Mouse (Mus musculus): ENCODE measurements around the gene Rbm20.
"Not testable (repeated sequence)": the region's sequence is repeated elsewhere in the genome, so short reads cannot be mapped to it uniquely, and the experiment has no call there.

DNA sequence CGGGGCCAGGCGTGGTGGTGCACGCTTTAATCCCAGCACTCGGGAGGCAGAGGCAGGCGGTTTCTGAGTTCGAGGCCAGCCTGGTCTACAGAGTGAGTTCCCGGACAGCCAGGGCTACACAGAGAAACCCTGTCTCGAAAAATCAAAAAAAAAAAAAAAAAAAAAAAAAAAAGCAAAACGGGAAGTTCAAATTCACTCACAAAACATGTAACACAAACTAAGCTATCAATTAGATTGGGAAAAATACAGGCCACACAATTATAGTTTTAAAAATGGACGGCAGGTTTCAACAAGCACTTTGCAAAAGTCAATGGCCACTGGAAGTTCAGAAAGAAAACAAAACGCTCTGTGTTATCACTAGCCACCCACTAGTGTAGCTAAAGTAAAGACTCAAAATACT, 20.7 kb upstream of the Rbm20 start:
- not testable (repeated sequence) for TF ChIP-seq HCFC1 (IDR thresholded peaks at IDR 0.05; ENCODE audit: borderline replicate concordance, insufficient read depth, low read length); ZNF384 (IDR thresholded peaks at IDR 0.05; ENCODE audit: low read depth, low read length)
